ENCODE assay signal across 32 mouse cellular contexts in genomic region chr3:89508041-89508440, GRCm38 (mm10). TPM values are rescaled to one million over a fixed set of nuclear protein-coding genes. Genes with fewer than 3 reads are reported as not detected.
A peak's percentile ranks its signal among the peaks of the same experiment; 100 is the strongest.
DNase-seq lines count a peak whose midpoint lies in the region; ATAC-seq and TF ChIP-seq lines count a peak whose summit lies in the region.
"Had no signal": no experiment of that assay in that cellular context is flagged by ENCODE, and none has a peak within 500 bp of the region (broad histone marks: within the 10 kb centered on the region; RNA-seq: fewer than 3 reads in every experiment).

No protein-coding gene starts in this region.

- no peak for TF ChIP-seq CTCF in intestine, postnatal 0 days (IDR thresholded peaks at IDR 0.05; ENCODE audit: low read depth)

- H3K4me1 ChIP-seq in limb, embryonic 12.5 days (replicated peaks), result peaks cover 25% of the 10 kb centered on the region
- H3K4me1 ChIP-seq in limb, embryonic 10.5 days, result peaks cover 49% of the 10 kb centered on the region
- peaks cover 26% of the 10 kb centered on the region for H3K4me1 ChIP-seq in embryonic facial prominence, embryonic 13.5 days
- peaks cover 8% of the 10 kb centered on the region for H3K4me1 ChIP-seq in limb, embryonic 14.5 days (ENCODE audit: control insufficient read depth, insufficient read depth, low read length)
- no peaks in the 10 kb centered on the region for H3K4me1 ChIP-seq in intestine, postnatal 0 days (replicated peaks; ENCODE audit: control insufficient read depth, insufficient read depth, low read length)
- H3K4me1 ChIP-seq: lung, embryonic 15.5 days had no signal

- TF ChIP-seq POLR2A in limb, embryonic 14.5 days (IDR thresholded peaks at IDR 0.05; ENCODE audit: borderline replicate concordance, extremely low read depth, insufficient read depth, insufficient read length), result no peak

- no peaks in the 10 kb centered on the region for H3K9me3 ChIP-seq in limb, embryonic 12.5 days
- H3K9me3 ChIP-seq in limb, embryonic 10.5 days (replicated peaks), result no peaks in the 10 kb centered on the region
- H3K9me3 ChIP-seq in embryonic facial prominence, embryonic 13.5 days, result no peaks in the 10 kb centered on the region
- H3K9me3 ChIP-seq in limb, embryonic 14.5 days (ENCODE audit: control insufficient read depth, low read length), result no peaks in the 10 kb centered on the region
- no peaks in the 10 kb centered on the region for H3K9me3 ChIP-seq in intestine, postnatal 0 days (ENCODE audit: control insufficient read depth)
- H3K9me3 ChIP-seq: forebrain, embryonic 12.5 days; hindbrain, embryonic 10.5 days; hindbrain, embryonic 15.5 days; kidney, embryonic 15.5 days; lung, embryonic 15.5 days; midbrain, embryonic 10.5 days; neural tube, embryonic 15.5 days had no signal

- 23% methylated on average over 9 of the region's 9 CpGs for WGBS in limb, embryonic 12.5 days
- WGBS in limb, embryonic 10.5 days, result 30% methylated on average over 9 of the region's 9 CpGs
- WGBS in embryonic facial prominence, embryonic 13.5 days, result 9% methylated on average over 9 of the region's 9 CpGs
- 16% methylated on average over 9 of the region's 9 CpGs for WGBS in limb, embryonic 14.5 days
- WGBS in intestine, postnatal 0 days, result 35% methylated on average over 9 of the region's 9 CpGs

- no peak overlapping the region for H3K9ac ChIP-seq in limb, embryonic 12.5 days (replicated peaks)
- 0 out of 2 replicates have a peak overlapping the region, but pooled peaks have one; percentile 36 for H3K9ac ChIP-seq in embryonic facial prominence, embryonic 13.5 days
- H3K9ac ChIP-seq in limb, embryonic 14.5 days (ENCODE audit: low read depth, low read length, severe bottlenecking), result no peak overlapping the region
- no peak overlapping the region for H3K9ac ChIP-seq in intestine, postnatal 0 days (ENCODE audit: low read depth, low read length)
- H3K9ac ChIP-seq: forebrain, embryonic 12.5 days; hindbrain, embryonic 15.5 days; kidney, embryonic 15.5 days; lung, embryonic 15.5 days; neural tube, embryonic 15.5 days had no signal

- H3K4me2 ChIP-seq in limb, embryonic 12.5 days, result 0 out of 2 replicates have a peak overlapping the region, but pooled peaks have one; percentile 8
- H3K4me2 ChIP-seq in embryonic facial prominence, embryonic 13.5 days, result peak overlapping the region; percentile 39
- peak overlapping the region; percentile 19; the same call in 1 of the 2 replicates for H3K4me2 ChIP-seq in limb, embryonic 14.5 days (replicated peaks; ENCODE audit: low read depth, low read length, severe bottlenecking)
- no peak overlapping the region for H3K4me2 ChIP-seq in intestine, postnatal 0 days (replicated peaks; ENCODE audit: low read depth)
- H3K4me2 ChIP-seq: forebrain, embryonic 12.5 days; hindbrain, embryonic 15.5 days; kidney, embryonic 15.5 days; liver, embryonic 11.5 days; lung, embryonic 15.5 days; neural tube, embryonic 15.5 days had no signal

- peaks cover 36% of the 10 kb centered on the region for H3K27me3 ChIP-seq in limb, embryonic 12.5 days
- H3K27me3 ChIP-seq in limb, embryonic 10.5 days (ENCODE audit: low read depth, poor library complexity, severe bottlenecking), result peaks cover 23% of the 10 kb centered on the region
- peaks cover 36% of the 10 kb centered on the region for H3K27me3 ChIP-seq in embryonic facial prominence, embryonic 13.5 days
- no peaks in the 10 kb centered on the region for H3K27me3 ChIP-seq in limb, embryonic 14.5 days (ENCODE audit: control insufficient read depth, insufficient read depth, low read length)
- peaks cover 8% of the 10 kb centered on the region for H3K27me3 ChIP-seq in intestine, postnatal 0 days (replicated peaks; ENCODE audit: control insufficient read depth, insufficient read depth, low read length)

- H3K27ac ChIP-seq in limb, embryonic 12.5 days, result no peak overlapping the region
- no peak overlapping the region for H3K27ac ChIP-seq in limb, embryonic 10.5 days
- H3K27ac ChIP-seq in embryonic facial prominence, embryonic 13.5 days, result no peak overlapping the region
- no peak overlapping the region for H3K27ac ChIP-seq in limb, embryonic 14.5 days (replicated peaks; ENCODE audit: low read depth, low read length)
- no peak overlapping the region for H3K27ac ChIP-seq in intestine, postnatal 0 days (ENCODE audit: low read depth, low read length)
- H3K27ac ChIP-seq: forebrain, embryonic 12.5 days; hindbrain, embryonic 10.5 days; hindbrain, embryonic 15.5 days; kidney, embryonic 15.5 days; lung, embryonic 15.5 days; midbrain, embryonic 10.5 days; neural tube, embryonic 15.5 days had no signal

- no peak for DNase-seq in limb, embryonic 10.5 days (ENCODE audit: low spot score)
- DNase-seq in layer of hippocampus, adult 8-10 months (ENCODE audit: low spot score in 2 of 2), result peak; percentile 41 to 47
- DNase-seq in limb, embryonic 14.5 days (ENCODE audit: low spot score), result no peak
- DNase-seq in T-cell, adult 2 months (ENCODE audit: low spot score), result no peak
- DNase-seq: adrenal gland, adult 2 months; adrenal gland, postnatal 36 days; B cell, adult 2 months; cerebellum, adult 2 months; cerebellum, postnatal 14 days; gastrocnemius, postnatal 14 days; heart, postnatal 14 days; kidney, adult 18-20 months; kidney, postnatal 25 days; right cerebral cortex, postnatal 4 days; thymus, adult 2 months; thymus, postnatal 36 days had no signal

- no peak overlapping the region for H3K4me3 ChIP-seq in limb, embryonic 12.5 days (replicated peaks)
- H3K4me3 ChIP-seq in limb, embryonic 10.5 days, result no peak overlapping the region
- no peak overlapping the region for H3K4me3 ChIP-seq in embryonic facial prominence, embryonic 13.5 days
- H3K4me3 ChIP-seq in limb, embryonic 14.5 days (replicated peaks; ENCODE audit: low read length), result no peak overlapping the region
- H3K4me3 ChIP-seq in intestine, postnatal 0 days (ENCODE audit: low read depth, low read length), result no peak overlapping the region
- H3K4me3 ChIP-seq: forebrain, embryonic 12.5 days; hindbrain, embryonic 10.5 days; hindbrain, embryonic 15.5 days; kidney, embryonic 15.5 days; lung, embryonic 15.5 days; midbrain, embryonic 10.5 days; neural tube, embryonic 15.5 days had no signal

- no peaks in the 10 kb centered on the region for H3K36me3 ChIP-seq in limb, embryonic 12.5 days
- H3K36me3 ChIP-seq in limb, embryonic 10.5 days, result no peaks in the 10 kb centered on the region
- no peaks in the 10 kb centered on the region for H3K36me3 ChIP-seq in embryonic facial prominence, embryonic 13.5 days
- no peaks in the 10 kb centered on the region for H3K36me3 ChIP-seq in limb, embryonic 14.5 days (ENCODE audit: control insufficient read depth, insufficient read depth, low read length)
- no peaks in the 10 kb centered on the region for H3K36me3 ChIP-seq in intestine, postnatal 0 days (ENCODE audit: control insufficient read depth, insufficient read depth)
- H3K36me3 ChIP-seq: forebrain, embryonic 12.5 days; hindbrain, embryonic 10.5 days; hindbrain, embryonic 15.5 days; kidney, embryonic 15.5 days; lung, embryonic 15.5 days; midbrain, embryonic 10.5 days; neural tube, embryonic 15.5 days had no signal

- no peak for ATAC-seq in limb, embryonic 12.5 days (ENCODE audit: insufficient number of reproducible peaks, insufficient read depth, low FRiP score, low TSS enrichment, low read depth)
- no peak for ATAC-seq in embryonic facial prominence, embryonic 13.5 days (ENCODE audit: insufficient number of reproducible peaks, insufficient read depth, low FRiP score, low TSS enrichment, low read depth)
- no peak for ATAC-seq in limb, embryonic 14.5 days (ENCODE audit: low FRiP score, low read depth)
- ATAC-seq in intestine, postnatal 0 days, result no peak
- ATAC-seq: activated CD4-positive, CD25-positive, alpha-beta regulatory T cell, adult 4 months; inflammation-experienced regulatory T-cells, adult 6 months had no signal

RNA-seq across cellular contexts. Expression of gene Kcnn3, which starts 11.9 kb away (rescaled TPM):
- polyA plus RNA-seq in limb, embryonic 12.5 days (2016; fragmentation: Nextera tagmentation; extraction: Ambion mirVana), result 1.6 and 1.9 TPM in 2 replicates
- polyA plus RNA-seq in limb, embryonic 10.5 days (2016; fragmentation: Nextera tagmentation; extraction: Ambion mirVana), result 0.43 and 0.74 TPM in 2 replicates
- polyA plus RNA-seq in embryonic facial prominence, embryonic 13.5 days (2015; fragmentation: Nextera tagmentation; extraction: Ambion mirVana), result 1.5 and 1.7 TPM in 2 replicates
- 10 to 100 TPM; 21.9 to 26.5 (median 25.8) TPM for total RNA-seq in layer of hippocampus, adult 8-10 months (2022)
- polyA plus RNA-seq in limb, embryonic 14.5 days (2012; rRNA removed), result 5.9 and 6.6 TPM in 2 replicates
- 4.1 and 5.0 TPM in 2 replicates for polyA plus RNA-seq in limb, embryonic 14.5 days (2014; fragmentation: Nextera tagmentation; extraction: Ambion mirVana)
- 4.6 TPM in 2 replicates for polyA plus RNA-seq in intestine, postnatal 0 days (2015; fragmentation: Nextera tagmentation; extraction: Ambion mirVana)
- total RNA-seq: granulocyte monocyte progenitor cell, adult 5-6 weeks; megakaryocyte progenitor cell, adult 5-6 weeks; monocyte, adult 5-6 weeks had no signal
- polyA plus RNA-seq: activated CD4-positive, CD25-positive, alpha-beta regulatory T cell, adult 4 months; inflammation-experienced regulatory T-cells, adult 6 months had no signal

RNA-seq across cellular contexts. Expression of gene Pmvk, which starts 53.7 kb away (rescaled TPM):
- polyA plus RNA-seq in limb, embryonic 12.5 days (2016; fragmentation: Nextera tagmentation; extraction: Ambion mirVana), result 53.4 and 55.1 TPM in 2 replicates
- polyA plus RNA-seq in limb, embryonic 10.5 days (2016; fragmentation: Nextera tagmentation; extraction: Ambion mirVana), result 63.6 and 65.9 TPM in 2 replicates
- 49.3 and 57.5 TPM in 2 replicates for polyA plus RNA-seq in embryonic facial prominence, embryonic 13.5 days (2015; fragmentation: Nextera tagmentation; extraction: Ambion mirVana)
- total RNA-seq in layer of hippocampus, adult 8-10 months (2022), result 10 to 100 TPM; 29.5 to 33.7 (median 31.3) TPM
- 41.8 and 47.2 TPM in 2 replicates for polyA plus RNA-seq in limb, embryonic 14.5 days (2012; rRNA removed)
- 46.5 and 52.3 TPM in 2 replicates for polyA plus RNA-seq in limb, embryonic 14.5 days (2014; fragmentation: Nextera tagmentation; extraction: Ambion mirVana)
- 27.7 and 28.4 TPM in 2 replicates for polyA plus RNA-seq in intestine, postnatal 0 days (2015; fragmentation: Nextera tagmentation; extraction: Ambion mirVana)

Comparison
In these comparisons a context has a peak if more than half of its experiments do, and no peak if none do; other contexts are left out.
1. DNase-seq: peak in layer of hippocampus, adult 8-10 months (2 of 2); none in limb, embryonic 10.5 days (single experiment), limb, embryonic 14.5 days (single experiment) and T-cell, adult 2 months (single experiment).